ENCODE assay signal across 23 mouse cellular contexts in the genomic region with DNA sequence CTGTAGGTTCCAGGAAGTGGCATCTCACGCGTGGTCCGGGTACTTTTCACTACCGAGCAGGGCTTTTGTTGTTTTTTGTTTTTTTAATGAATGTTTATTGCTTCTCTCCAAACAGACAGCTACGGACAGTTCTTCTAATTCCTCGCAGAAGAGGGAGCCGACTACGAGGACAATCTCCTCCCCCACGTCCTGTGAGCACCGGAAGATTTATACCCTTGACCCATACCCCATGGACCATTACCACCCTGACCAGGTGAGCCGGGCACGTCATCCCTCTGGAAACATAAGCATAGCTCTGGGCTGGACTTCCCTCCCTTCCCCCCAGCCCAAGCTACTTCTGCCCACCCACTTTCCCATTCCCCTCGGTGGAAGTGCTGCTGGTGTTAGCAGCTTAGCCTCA.
"Had no signal": no experiment of that assay in that cellular context is flagged by ENCODE, and none has a peak within 500 bp of the region (broad histone marks: within the 10 kb centered on the region; RNA-seq: fewer than 3 reads in every experiment).

No protein-coding gene starts in this region.

- DNase-seq: lung, adult 2 months; lung, postnatal 14 days; lung, postnatal 36 days; retina, postnatal 1 day; right cerebral cortex, adult 18-20 months; right cerebral cortex, postnatal 25 days; right cerebral cortex, postnatal 4 days; spleen, adult 18-20 months; thymus, adult 18-20 months; thymus, postnatal 14 days; thymus, postnatal 36 days had no signal

- ATAC-seq: lung, postnatal 0 days; midbrain, embryonic 16.5 days had no signal

- H3K9ac ChIP-seq: liver, embryonic 14.5 days; lung, embryonic 15.5 days; midbrain, embryonic 13.5 days; neural tube, embryonic 13.5 days; neural tube, embryonic 15.5 days; stomach, embryonic 15.5 days had no signal

- H3K4me2 ChIP-seq: lung, embryonic 15.5 days; midbrain, embryonic 11.5 days; midbrain, embryonic 13.5 days; neural tube, embryonic 13.5 days; neural tube, embryonic 15.5 days; stomach, embryonic 15.5 days had no signal

- H3K27me3 ChIP-seq: lung, embryonic 15.5 days; megakaryocyte, embryonic 14.5 days; midbrain, embryonic 13.5 days; neural tube, embryonic 13.5 days; neural tube, embryonic 15.5 days; stomach, embryonic 15.5 days had no signal

- H3K27ac ChIP-seq: liver, embryonic 14.5 days; lung, embryonic 15.5 days; macrophage; midbrain, embryonic 13.5 days; neural tube, embryonic 13.5 days; neural tube, embryonic 15.5 days; stomach, embryonic 15.5 days had no signal

- H3K4me3 ChIP-seq: lung, embryonic 15.5 days; megakaryocyte, embryonic 14.5 days; midbrain, embryonic 13.5 days; myocyte; neural tube, embryonic 13.5 days; neural tube, embryonic 15.5 days; stomach, embryonic 15.5 days had no signal

- H3K4me1 ChIP-seq: lung, embryonic 15.5 days; midbrain, embryonic 13.5 days; neural tube, embryonic 13.5 days; neural tube, embryonic 15.5 days; stomach, embryonic 15.5 days had no signal
